Mouse (Mus musculus): Measurements from ENCODE around the gene Unc93a2. TPM values are rescaled to one million over a fixed set of nuclear protein-coding genes. Genes with fewer than 3 reads are reported as not detected.
"Not testable (repeated sequence)": the region's sequence is repeated elsewhere in the genome, so short reads cannot be mapped to it uniquely, and the experiment has no call there.

Unc93a2 gene
- polyA plus RNA-seq, 1 experiment, result not detected

DNA sequence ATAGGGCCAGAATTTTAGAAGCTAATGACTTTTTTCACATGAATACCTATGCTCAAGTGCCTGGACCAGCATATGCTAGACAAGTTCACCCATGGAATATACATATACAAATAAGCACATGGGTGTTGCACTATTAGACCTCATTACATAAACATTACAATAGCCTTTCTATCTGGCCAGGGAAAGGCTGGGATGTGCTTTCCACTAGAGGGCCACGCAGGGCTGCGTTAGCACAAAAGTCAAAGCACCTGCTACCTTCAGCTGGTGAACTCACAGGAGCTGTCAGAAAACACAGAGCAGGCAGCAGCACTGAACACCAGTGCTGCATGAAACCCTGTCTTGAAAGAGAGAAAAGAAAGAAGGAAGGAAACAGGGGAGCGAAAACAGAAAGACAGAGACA lies 7.4 kb downstream of the Unc93a2 start:
- not testable (repeated sequence) for H3K4me3 ChIP-seq (ENCODE audit: low read depth, low read length); H3K36me3 ChIP-seq (ENCODE audit: control insufficient read depth, insufficient read depth, low read length, poor library complexity, severe bottlenecking); H3K4me1 ChIP-seq (ENCODE audit: control insufficient read depth, insufficient read depth, low read length); H3K27ac ChIP-seq (ENCODE audit: insufficient read depth, low read length); H3K9me3 ChIP-seq (replicated peaks; ENCODE audit: control insufficient read depth, insufficient read depth, low read length, poor library complexity, severe bottlenecking); H3K9ac ChIP-seq (ENCODE audit: low read depth, poor library complexity, severe bottlenecking); H3K27me3 ChIP-seq (ENCODE audit: control insufficient read depth, insufficient read depth, low read length, poor library complexity, severe bottlenecking)

DNA sequence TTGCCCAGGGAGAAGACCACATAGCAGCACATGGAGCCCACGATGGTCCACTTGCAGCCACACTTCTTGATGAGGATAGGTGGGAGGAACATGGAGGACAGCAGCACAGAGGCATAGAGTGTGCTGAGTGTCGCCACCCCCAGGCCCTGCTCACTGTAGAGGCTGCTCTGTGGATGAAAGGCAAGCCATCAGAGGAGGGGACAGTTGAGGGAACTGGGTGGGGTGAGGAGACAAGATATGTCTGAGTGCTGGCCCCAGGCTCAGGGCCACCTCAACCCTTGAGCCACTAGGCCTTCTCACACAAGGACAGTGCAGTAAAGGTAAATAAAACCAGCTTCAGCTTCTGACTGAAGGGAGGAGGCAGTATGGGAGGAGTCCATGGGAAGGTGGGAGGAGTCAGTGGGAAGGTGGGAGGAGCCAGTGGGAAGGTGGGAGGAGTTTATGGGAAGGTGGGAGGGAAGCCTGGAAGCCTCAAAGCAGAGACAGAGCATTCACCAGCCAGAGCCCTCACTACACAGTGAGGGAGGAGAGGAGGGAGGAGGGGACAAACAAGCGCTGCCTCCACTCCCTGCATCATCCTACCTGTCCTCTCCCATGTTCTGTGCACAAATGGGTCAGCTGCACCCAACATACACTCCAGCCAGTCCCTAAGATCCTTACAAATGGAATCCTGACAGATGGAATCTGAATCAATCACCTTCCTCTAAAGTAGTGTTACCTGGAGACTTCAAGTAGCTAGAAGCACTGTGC lies 8.1 kb downstream of the Unc93a2 start:
- H3K9ac ChIP-seq (ENCODE audit: low read depth, poor library complexity, severe bottlenecking); H3K36me3 ChIP-seq (ENCODE audit: control insufficient read depth, insufficient read depth, low read length, poor library complexity, severe bottlenecking); H3K4me1 ChIP-seq (ENCODE audit: control insufficient read depth, insufficient read depth, low read length); H3K4me3 ChIP-seq (ENCODE audit: low read depth, low read length); H3K9me3 ChIP-seq (replicated peaks; ENCODE audit: control insufficient read depth, insufficient read depth, low read length, poor library complexity, severe bottlenecking); H3K27me3 ChIP-seq (ENCODE audit: control insufficient read depth, insufficient read depth, low read length, poor library complexity, severe bottlenecking); H3K27ac ChIP-seq (ENCODE audit: insufficient read depth, low read length): not testable (repeated sequence)

DNA sequence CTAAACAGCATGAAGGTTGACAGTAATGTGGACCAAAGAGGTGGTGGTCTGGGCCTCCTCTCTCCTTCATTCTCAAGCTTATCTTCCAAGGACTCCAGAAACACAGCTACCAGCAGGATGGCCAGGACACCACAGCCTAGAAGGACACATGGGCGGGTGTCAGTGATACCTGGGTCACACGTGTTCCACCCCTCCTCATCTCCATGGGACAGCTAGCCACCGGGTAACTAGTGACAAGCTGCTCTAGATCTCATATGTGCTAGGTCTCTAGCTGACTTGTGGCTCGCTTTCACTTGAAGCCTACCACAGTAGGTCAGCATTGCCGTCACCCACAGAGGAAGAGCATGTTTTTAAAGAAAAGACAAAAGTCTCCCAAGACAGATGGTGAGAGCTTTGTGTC lies 13.4 kb downstream of the Unc93a2 start, which contains the start of gene Gm49630:
Gm49630 (minus strand) TSS at position 101 of the 400 bp plus-strand sequence.
- not testable (repeated sequence) for H3K9me3 ChIP-seq (replicated peaks; ENCODE audit: control insufficient read depth, insufficient read depth, low read length, poor library complexity, severe bottlenecking); H3K4me1 ChIP-seq (ENCODE audit: control insufficient read depth, insufficient read depth, low read length); H3K27me3 ChIP-seq (ENCODE audit: control insufficient read depth, insufficient read depth, low read length, poor library complexity, severe bottlenecking); H3K9ac ChIP-seq (ENCODE audit: low read depth, poor library complexity, severe bottlenecking); H3K36me3 ChIP-seq (ENCODE audit: control insufficient read depth, insufficient read depth, low read length, poor library complexity, severe bottlenecking); H3K4me3 ChIP-seq (ENCODE audit: low read depth, low read length); H3K27ac ChIP-seq (ENCODE audit: insufficient read depth, low read length)

DNA sequence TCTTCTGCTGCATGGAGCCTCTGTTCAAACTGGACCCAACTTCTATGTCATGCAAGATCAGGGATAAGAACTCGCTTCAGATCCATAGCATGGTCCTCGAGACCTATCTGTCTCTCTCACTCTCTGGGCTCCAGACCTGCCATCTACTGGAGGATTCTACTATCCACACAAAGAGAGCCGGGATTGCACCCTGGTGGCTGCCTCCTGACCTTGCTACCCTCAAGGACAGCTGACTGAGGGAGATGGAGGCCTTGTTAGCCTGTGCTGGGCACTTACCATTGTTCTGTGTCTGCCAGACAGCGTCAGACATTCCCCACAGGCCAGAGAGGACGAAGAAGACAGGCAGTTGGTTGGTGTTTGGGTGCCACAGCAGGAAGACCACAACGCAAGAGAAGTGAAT lies 15.9 kb downstream of the Unc93a2 start:
- not testable (repeated sequence) for H3K27me3 ChIP-seq (ENCODE audit: control insufficient read depth, insufficient read depth, low read length, poor library complexity, severe bottlenecking); H3K9ac ChIP-seq (ENCODE audit: low read depth, poor library complexity, severe bottlenecking); H3K4me3 ChIP-seq (ENCODE audit: low read depth, low read length); H3K9me3 ChIP-seq (replicated peaks; ENCODE audit: control insufficient read depth, insufficient read depth, low read length, poor library complexity, severe bottlenecking); H3K27ac ChIP-seq (ENCODE audit: insufficient read depth, low read length); H3K4me1 ChIP-seq (ENCODE audit: control insufficient read depth, insufficient read depth, low read length); H3K36me3 ChIP-seq (ENCODE audit: control insufficient read depth, insufficient read depth, low read length, poor library complexity, severe bottlenecking)

DNA sequence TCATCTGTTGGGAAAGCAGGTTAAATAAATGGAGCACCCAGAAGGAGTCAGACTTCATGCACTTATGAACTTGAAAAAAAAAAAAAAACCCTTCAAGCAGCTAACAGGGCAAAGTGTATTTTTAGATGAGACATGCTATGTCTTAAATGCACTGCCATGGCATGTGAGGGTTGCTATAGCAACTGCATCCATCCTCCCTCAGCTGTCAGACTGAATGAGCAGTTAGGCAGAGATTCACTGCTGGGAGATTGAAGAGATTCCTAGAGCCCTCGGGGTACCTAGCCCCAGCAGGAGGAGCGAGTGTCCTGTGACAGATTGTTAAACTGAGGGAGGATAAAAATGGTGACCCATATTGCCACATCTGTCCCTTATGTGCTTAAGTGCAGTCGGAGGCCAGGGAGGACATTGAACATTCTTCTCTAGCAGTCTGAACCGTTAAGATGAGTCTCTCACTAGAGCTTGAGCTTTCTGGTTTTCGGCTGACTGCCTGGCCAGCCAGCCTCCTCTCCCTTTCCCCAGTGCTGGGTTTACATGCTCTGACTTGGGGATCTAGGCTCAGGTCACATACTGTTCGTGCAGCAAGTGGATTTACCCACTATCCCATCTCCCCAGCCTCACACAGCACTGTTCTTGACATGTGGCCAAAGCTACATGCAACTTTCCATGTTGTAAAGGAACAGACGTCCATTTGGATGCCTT lies 18.4 kb downstream of the Unc93a2 start:
- not testable (repeated sequence) for H3K9me3 ChIP-seq (replicated peaks; ENCODE audit: control insufficient read depth, insufficient read depth, low read length, poor library complexity, severe bottlenecking); H3K9ac ChIP-seq (ENCODE audit: low read depth, poor library complexity, severe bottlenecking); H3K4me1 ChIP-seq (ENCODE audit: control insufficient read depth, insufficient read depth, low read length); H3K36me3 ChIP-seq (ENCODE audit: control insufficient read depth, insufficient read depth, low read length, poor library complexity, severe bottlenecking); H3K4me3 ChIP-seq (ENCODE audit: low read depth, low read length); H3K27ac ChIP-seq (ENCODE audit: insufficient read depth, low read length); H3K27me3 ChIP-seq (ENCODE audit: control insufficient read depth, insufficient read depth, low read length, poor library complexity, severe bottlenecking)

DNA sequence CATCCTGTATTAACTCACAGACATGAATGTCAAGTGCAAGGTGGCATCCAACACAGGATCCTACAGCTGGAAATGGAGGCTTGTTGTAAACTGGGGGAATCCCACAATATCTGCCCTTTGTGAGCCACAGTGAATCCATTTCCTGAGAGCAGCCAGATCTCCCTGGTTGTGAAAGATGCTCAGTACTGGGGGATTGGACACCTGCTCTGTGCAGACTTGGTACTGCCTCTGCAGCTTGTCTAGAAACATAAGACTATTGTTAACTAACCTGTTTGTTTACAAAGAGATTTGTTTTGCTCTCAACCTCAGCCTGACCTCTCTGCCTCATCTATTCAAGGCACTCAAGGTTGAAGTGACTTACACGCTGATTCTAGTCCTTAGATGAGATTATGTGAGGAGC lies 19.0 kb downstream of the Unc93a2 start:
- H3K27ac ChIP-seq (ENCODE audit: insufficient read depth, low read length); H3K27me3 ChIP-seq (ENCODE audit: control insufficient read depth, insufficient read depth, low read length, poor library complexity, severe bottlenecking); H3K4me3 ChIP-seq (ENCODE audit: low read depth, low read length); H3K4me1 ChIP-seq (ENCODE audit: control insufficient read depth, insufficient read depth, low read length); H3K9ac ChIP-seq (ENCODE audit: low read depth, poor library complexity, severe bottlenecking); H3K36me3 ChIP-seq (ENCODE audit: control insufficient read depth, insufficient read depth, low read length, poor library complexity, severe bottlenecking); H3K9me3 ChIP-seq (replicated peaks; ENCODE audit: control insufficient read depth, insufficient read depth, low read length, poor library complexity, severe bottlenecking): not testable (repeated sequence)

DNA sequence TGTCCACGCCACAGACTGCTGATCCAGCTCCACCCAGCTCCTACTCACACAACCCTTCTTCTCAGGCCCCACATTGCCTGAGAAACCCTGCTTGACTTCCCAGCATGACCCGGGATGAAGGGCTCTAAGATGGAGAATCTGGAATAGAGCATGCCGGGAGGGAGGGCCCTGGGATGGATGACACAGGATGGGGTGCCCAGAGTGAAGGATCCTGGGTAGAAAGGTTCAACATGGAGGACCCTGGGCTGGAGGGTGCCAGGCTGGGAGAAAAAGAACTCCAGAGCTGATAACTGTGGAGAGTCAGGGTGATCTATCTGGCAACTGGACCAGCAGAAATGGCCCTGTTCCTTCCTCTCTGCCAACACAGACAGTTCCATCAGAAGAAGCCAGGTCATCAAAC lies 19.6 kb downstream of the Unc93a2 start:
- not testable (repeated sequence) for H3K9ac ChIP-seq (ENCODE audit: low read depth, poor library complexity, severe bottlenecking); H3K27me3 ChIP-seq (ENCODE audit: control insufficient read depth, insufficient read depth, low read length, poor library complexity, severe bottlenecking); H3K27ac ChIP-seq (ENCODE audit: insufficient read depth, low read length); H3K4me1 ChIP-seq (ENCODE audit: control insufficient read depth, insufficient read depth, low read length); H3K4me3 ChIP-seq (ENCODE audit: low read depth, low read length); H3K36me3 ChIP-seq (ENCODE audit: control insufficient read depth, insufficient read depth, low read length, poor library complexity, severe bottlenecking); H3K9me3 ChIP-seq (replicated peaks; ENCODE audit: control insufficient read depth, insufficient read depth, low read length, poor library complexity, severe bottlenecking)

DNA sequence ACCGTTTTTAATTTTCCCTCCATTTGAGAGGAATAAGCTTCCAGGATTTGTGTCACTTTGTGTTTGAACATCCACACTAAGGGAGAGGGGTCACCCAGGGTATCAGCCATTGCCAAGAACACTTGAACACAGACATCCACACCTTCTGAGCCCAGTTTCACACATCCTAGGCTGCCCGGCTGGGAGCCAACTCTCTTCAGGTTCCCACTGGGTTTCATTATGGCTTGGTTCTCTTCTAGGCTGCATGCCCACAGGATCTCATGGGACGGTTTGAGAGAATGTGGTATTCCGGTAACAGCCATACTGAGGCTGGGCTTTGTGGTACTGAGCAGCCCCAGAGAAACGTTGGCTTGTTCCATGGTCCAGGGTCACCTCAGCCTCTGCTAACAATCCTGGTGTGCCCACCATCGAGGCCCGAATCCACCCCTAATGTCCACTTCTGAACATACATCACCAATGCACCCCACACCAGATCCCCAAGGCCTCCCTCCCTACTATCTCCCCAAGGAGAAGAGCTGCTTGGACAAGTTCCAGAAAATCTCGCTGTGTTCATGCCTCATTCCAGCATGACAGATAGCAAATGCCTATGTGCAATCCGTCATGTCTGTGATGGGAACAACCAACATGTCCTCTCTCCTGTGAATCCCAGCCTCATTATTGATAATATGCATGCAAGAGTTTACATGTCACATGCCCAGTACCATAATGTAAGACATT lies 24.4 kb downstream of the Unc93a2 start:
- H3K9ac ChIP-seq (ENCODE audit: low read depth, poor library complexity, severe bottlenecking); H3K36me3 ChIP-seq (ENCODE audit: control insufficient read depth, insufficient read depth, low read length, poor library complexity, severe bottlenecking); H3K27me3 ChIP-seq (ENCODE audit: control insufficient read depth, insufficient read depth, low read length, poor library complexity, severe bottlenecking); H3K27ac ChIP-seq (ENCODE audit: insufficient read depth, low read length); H3K9me3 ChIP-seq (replicated peaks; ENCODE audit: control insufficient read depth, insufficient read depth, low read length, poor library complexity, severe bottlenecking); H3K4me1 ChIP-seq (ENCODE audit: control insufficient read depth, insufficient read depth, low read length); H3K4me3 ChIP-seq (ENCODE audit: low read depth, low read length): not testable (repeated sequence)

DNA sequence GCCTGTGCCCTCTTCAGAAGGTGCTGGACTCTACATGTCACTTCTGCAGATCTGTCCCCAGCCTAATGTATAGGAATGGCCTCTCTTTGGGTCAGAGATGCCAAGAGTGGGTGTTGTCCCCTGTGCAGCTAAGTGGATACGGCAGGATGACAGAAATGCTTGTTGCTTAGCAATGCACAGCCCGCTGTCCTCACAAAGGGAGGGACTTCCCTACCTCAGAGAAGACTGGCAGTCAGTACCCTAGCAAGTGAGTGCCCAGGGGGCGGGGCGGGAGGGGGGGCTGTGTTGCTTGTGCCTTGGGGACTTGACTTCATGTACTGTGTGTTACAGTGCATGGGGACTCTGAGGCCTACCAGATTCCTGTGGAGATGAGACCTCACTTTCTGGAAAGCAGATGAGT lies 25.5 kb downstream of the Unc93a2 start:
- not testable (repeated sequence) for H3K9ac ChIP-seq (ENCODE audit: low read depth, poor library complexity, severe bottlenecking); H3K4me3 ChIP-seq (ENCODE audit: low read depth, low read length); H3K9me3 ChIP-seq (replicated peaks; ENCODE audit: control insufficient read depth, insufficient read depth, low read length, poor library complexity, severe bottlenecking)

More for the DNA sequence above, 25.5 kb downstream of the Unc93a2 start:
- not testable (repeated sequence) for H3K27ac ChIP-seq (ENCODE audit: insufficient read depth, low read length); H3K27me3 ChIP-seq (ENCODE audit: control insufficient read depth, insufficient read depth, low read length, poor library complexity, severe bottlenecking); H3K36me3 ChIP-seq (ENCODE audit: control insufficient read depth, insufficient read depth, low read length, poor library complexity, severe bottlenecking); H3K4me1 ChIP-seq (ENCODE audit: control insufficient read depth, insufficient read depth, low read length)

Measured in ES-Bruce4 (cell line).